Mouse (Mus musculus): ENCODE results near the gene Itk. TPM values are rescaled to one million over a fixed set of nuclear protein-coding genes. Genes with fewer than 3 reads are reported as not detected.

The Itk gene
- polyA plus RNA-seq, 1 experiment from 2014 or later: not detected

- Histone ChIP-seq H3K36me3 (ENCODE audit: control insufficient read depth, insufficient read depth, low read length) (no peaks in the 10 kb centered on the region), H3K9ac (ENCODE audit: low read depth, low read length) (no peak overlapping the region), H3K4me2 (ENCODE audit: low read length) (no peak overlapping the region), H3K27me3 (replicated peaks; ENCODE audit: control insufficient read depth, insufficient read depth, low read length) (no peaks in the 10 kb centered on the region), H3K27ac (ENCODE audit: low read depth, low read length) (no peak overlapping the region), H3K4me3 (ENCODE audit: low read length) (no peak overlapping the region), H3K4me1 (ENCODE audit: control insufficient read depth, insufficient read depth, low read depth, low read length) (no peaks in the 10 kb centered on the region), H3K9me3 (ENCODE audit: control insufficient read depth, low read length) (no peaks in the 10 kb centered on the region)
- 89% methylated on average over 5 of the region's 5 CpGs for WGBS
- no peak for ATAC-seq
Measured at GRCm38 (mm10) chr11:46347756-46348155, 41.6 kb downstream of the Itk start.

- H3K27me3 ChIP-seq (replicated peaks; ENCODE audit: control insufficient read depth, insufficient read depth, low read length): no peaks in the 10 kb centered on the region
- no peaks in the 10 kb centered on the region for H3K9me3 ChIP-seq (ENCODE audit: control insufficient read depth, low read length)
- no peaks in the 10 kb centered on the region for H3K4me1 ChIP-seq (ENCODE audit: control insufficient read depth, insufficient read depth, low read depth, low read length)
- H3K27ac ChIP-seq (ENCODE audit: low read depth, low read length): no peak overlapping the region
- H3K9ac ChIP-seq (ENCODE audit: low read depth, low read length): no peak overlapping the region
- 60% methylated on average over 5 of the region's 5 CpGs for WGBS
- no peak overlapping the region for H3K4me3 ChIP-seq (ENCODE audit: low read length)
- no peak overlapping the region for H3K4me2 ChIP-seq (ENCODE audit: low read length)
- H3K36me3 ChIP-seq (ENCODE audit: control insufficient read depth, insufficient read depth, low read length): no peaks in the 10 kb centered on the region
- no peak for ATAC-seq
Measured at GRCm38 (mm10) chr11:46343886-46344546, 45.3 kb downstream of the Itk start.

GRCm38 (mm10) chr11:46341960-46342359, 47.4 kb downstream of the Itk start:
- no peaks in the 10 kb centered on the region for H3K36me3 ChIP-seq (ENCODE audit: control insufficient read depth, insufficient read depth, low read length)
- H3K4me2 ChIP-seq (ENCODE audit: low read length): no peak overlapping the region
- no peaks in the 10 kb centered on the region for H3K4me1 ChIP-seq (ENCODE audit: control insufficient read depth, insufficient read depth, low read depth, low read length)
- H3K27ac ChIP-seq (ENCODE audit: low read depth, low read length): no peak overlapping the region
- ATAC-seq: no peak
- no peaks in the 10 kb centered on the region for H3K27me3 ChIP-seq (replicated peaks; ENCODE audit: control insufficient read depth, insufficient read depth, low read length)
- H3K9me3 ChIP-seq (ENCODE audit: control insufficient read depth, low read length): no peaks in the 10 kb centered on the region
- no peak overlapping the region for H3K9ac ChIP-seq (ENCODE audit: low read depth, low read length)
- WGBS: 95% methylated on average over 4 of the region's 4 CpGs
- H3K4me3 ChIP-seq (ENCODE audit: low read length): no peak overlapping the region

- ATAC-seq: no peak
- no peak overlapping the region for H3K4me3 ChIP-seq (ENCODE audit: low read length)
- H3K9ac ChIP-seq (ENCODE audit: low read depth, low read length): no peak overlapping the region
- H3K4me1 ChIP-seq (ENCODE audit: control insufficient read depth, insufficient read depth, low read depth, low read length): no peaks in the 10 kb centered on the region
- H3K9me3 ChIP-seq (ENCODE audit: control insufficient read depth, low read length): no peaks in the 10 kb centered on the region
- 91% methylated on average over 5 of the region's 5 CpGs for WGBS
- no peak overlapping the region for H3K27ac ChIP-seq (ENCODE audit: low read depth, low read length)
- no peaks in the 10 kb centered on the region for H3K27me3 ChIP-seq (replicated peaks; ENCODE audit: control insufficient read depth, insufficient read depth, low read length)
- H3K36me3 ChIP-seq (ENCODE audit: control insufficient read depth, insufficient read depth, low read length): no peaks in the 10 kb centered on the region
- H3K4me2 ChIP-seq (ENCODE audit: low read length): no peak overlapping the region
Measured at GRCm38 (mm10) chr11:46336020-46336419, 53.3 kb downstream of the Itk start.

GRCm38 (mm10) chr11:46332217-46332616, 57.1 kb downstream of the Itk start:
- ATAC-seq: no peak
- Histone ChIP-seq H3K27me3 (replicated peaks; ENCODE audit: control insufficient read depth, insufficient read depth, low read length) (no peaks in the 10 kb centered on the region), H3K4me2 (ENCODE audit: low read length) (no peak overlapping the region), H3K27ac (ENCODE audit: low read depth, low read length) (no peak overlapping the region), H3K4me3 (ENCODE audit: low read length) (no peak overlapping the region), H3K36me3 (ENCODE audit: control insufficient read depth, insufficient read depth, low read length) (no peaks in the 10 kb centered on the region), H3K9ac (ENCODE audit: low read depth, low read length) (no peak overlapping the region), H3K4me1 (ENCODE audit: control insufficient read depth, insufficient read depth, low read depth, low read length) (no peaks in the 10 kb centered on the region), H3K9me3 (ENCODE audit: control insufficient read depth, low read length) (no peaks in the 10 kb centered on the region)
- WGBS: 93% methylated on average over 8 of the region's 8 CpGs

GRCm38 (mm10) chr11:46326271-46327015, 62.9 kb downstream of the Itk start:
- Histone ChIP-seq H3K4me2 (ENCODE audit: low read length) (no peak overlapping the region), H3K4me1 (ENCODE audit: control insufficient read depth, insufficient read depth, low read depth, low read length) (no peaks in the 10 kb centered on the region), H3K9me3 (ENCODE audit: control insufficient read depth, low read length) (no peaks in the 10 kb centered on the region), H3K9ac (ENCODE audit: low read depth, low read length) (no peak overlapping the region), H3K4me3 (ENCODE audit: low read length) (no peak overlapping the region), H3K36me3 (ENCODE audit: control insufficient read depth, insufficient read depth, low read length) (no peaks in the 10 kb centered on the region), H3K27ac (ENCODE audit: low read depth, low read length) (no peak overlapping the region), H3K27me3 (replicated peaks; ENCODE audit: control insufficient read depth, insufficient read depth, low read length) (no peaks in the 10 kb centered on the region)
- ATAC-seq: no peak
- WGBS: 92% methylated on average over 16 of the region's 16 CpGs

GRCm38 (mm10) chr11:46321559-46321958, 67.8 kb downstream of the Itk start:
- Histone ChIP-seq H3K4me1 (ENCODE audit: control insufficient read depth, insufficient read depth, low read depth, low read length) (no peaks in the 10 kb centered on the region), H3K36me3 (ENCODE audit: control insufficient read depth, insufficient read depth, low read length) (no peaks in the 10 kb centered on the region), H3K27ac (ENCODE audit: low read depth, low read length) (no peak overlapping the region), H3K4me2 (ENCODE audit: low read length) (no peak overlapping the region), H3K4me3 (ENCODE audit: low read length) (no peak overlapping the region), H3K9me3 (ENCODE audit: control insufficient read depth, low read length) (no peaks in the 10 kb centered on the region), H3K9ac (ENCODE audit: low read depth, low read length) (no peak overlapping the region), H3K27me3 (replicated peaks; ENCODE audit: control insufficient read depth, insufficient read depth, low read length) (no peaks in the 10 kb centered on the region)
- no peak for ATAC-seq
- WGBS: 83% methylated on average over 7 of the region's 7 CpGs

- Histone ChIP-seq H3K4me3 (ENCODE audit: low read length) (no peak overlapping the region), H3K9me3 (ENCODE audit: control insufficient read depth, low read length) (no peaks in the 10 kb centered on the region), H3K4me2 (ENCODE audit: low read length) (no peak overlapping the region), H3K9ac (ENCODE audit: low read depth, low read length) (no peak overlapping the region), H3K27ac (ENCODE audit: low read depth, low read length) (no peak overlapping the region), H3K4me1 (ENCODE audit: control insufficient read depth, insufficient read depth, low read depth, low read length) (peaks cover 8% of the 10 kb centered on the region), H3K27me3 (replicated peaks; ENCODE audit: control insufficient read depth, insufficient read depth, low read length) (no peaks in the 10 kb centered on the region), H3K36me3 (ENCODE audit: control insufficient read depth, insufficient read depth, low read length) (no peaks in the 10 kb centered on the region)
- ATAC-seq: no peak
- 68% methylated on average over 7 of the region's 7 CpGs for WGBS
Measured at GRCm38 (mm10) chr11:46314534-46314933, 74.8 kb downstream of the Itk start.

- ATAC-seq: no peak
- no peak overlapping the region for H3K4me3 ChIP-seq (ENCODE audit: low read length)
- H3K9ac ChIP-seq (ENCODE audit: low read depth, low read length): no peak overlapping the region
- no peak overlapping the region for H3K27ac ChIP-seq (ENCODE audit: low read depth, low read length)
- 81% methylated on average over 6 of the region's 6 CpGs for WGBS
- H3K27me3 ChIP-seq (replicated peaks; ENCODE audit: control insufficient read depth, insufficient read depth, low read length): no peaks in the 10 kb centered on the region
- peaks cover 15% of the 10 kb centered on the region for H3K4me1 ChIP-seq (ENCODE audit: control insufficient read depth, insufficient read depth, low read depth, low read length)
- H3K4me2 ChIP-seq (ENCODE audit: low read length): no peak overlapping the region
- no peaks in the 10 kb centered on the region for H3K36me3 ChIP-seq (ENCODE audit: control insufficient read depth, insufficient read depth, low read length)
- no peaks in the 10 kb centered on the region for H3K9me3 ChIP-seq (ENCODE audit: control insufficient read depth, low read length)
Measured at GRCm38 (mm10) chr11:46313851-46314250, 75.5 kb downstream of the Itk start.
